ENCODE assay signal across 16 mouse cellular contexts in genomic region chr7:136395838-136396237, GRCm38 (mm10).
A peak's percentile ranks its signal among the peaks of the same experiment; 100 is the strongest.
DNase-seq lines count a peak whose midpoint lies in the region; ATAC-seq and TF ChIP-seq lines count a peak whose summit lies in the region.
"Had no signal": no experiment of that assay in that cellular context is flagged by ENCODE, and none has a peak within 500 bp of the region (broad histone marks: within the 10 kb centered on the region; RNA-seq: fewer than 3 reads in every experiment).

No protein-coding gene starts in this region.

- 0 out of 2 replicates have a peak, but pooled peaks have one; percentile 5 for TF ChIP-seq CTCF in forebrain, postnatal 0 days (IDR thresholded peaks at IDR 0.05; ENCODE audit: low read depth)
- 0 out of 2 replicates have a peak, but pooled peaks have one; percentile 6 for TF ChIP-seq CTCF in kidney, adult 2 months (conservative IDR thresholded peaks at IDR 0.05; ENCODE audit: insufficient read depth, insufficient read length, low read depth, low read length)
- peak; percentile 41 for TF ChIP-seq CTCF in midbrain, postnatal 0 days (IDR thresholded peaks at IDR 0.05)

- H3K4me1 ChIP-seq in forebrain, postnatal 0 days (ENCODE audit: insufficient read depth) = 0 out of 2 replicates have a peak, but pooled peaks cover 4% of the 10 kb centered on the region
- peaks cover 19% of the 10 kb centered on the region for H3K4me1 ChIP-seq in forebrain, embryonic 15.5 days
- peaks cover 3% of the 10 kb centered on the region; the same call in 1 of the 2 replicates for H3K4me1 ChIP-seq in kidney, adult 2 months (ENCODE audit: control insufficient read depth, insufficient read depth, low read length)
- H3K4me1 ChIP-seq in kidney, embryonic 16.5 days (ENCODE audit: insufficient read depth, low read length) = no peaks in the 10 kb centered on the region
- H3K4me1 ChIP-seq in midbrain, embryonic 11.5 days (ENCODE audit: control insufficient read depth, insufficient read depth, low read length) = no peaks in the 10 kb centered on the region
- peaks cover 8% of the 10 kb centered on the region; the same call in 1 of the 2 replicates for H3K4me1 ChIP-seq in midbrain, embryonic 15.5 days
- H3K4me1 ChIP-seq in midbrain, postnatal 0 days (ENCODE audit: insufficient read depth, low read length) = no peaks in the 10 kb centered on the region
- H3K4me1 ChIP-seq: heart, embryonic 15.5 days had no signal

- H3K27me3 ChIP-seq in forebrain, postnatal 0 days (ENCODE audit: insufficient read depth, low read length) = no peaks in the 10 kb centered on the region
- H3K27me3 ChIP-seq in forebrain, embryonic 15.5 days = no peaks in the 10 kb centered on the region
- H3K27me3 ChIP-seq in kidney, adult 2 months (replicated peaks; ENCODE audit: control insufficient read depth, insufficient read depth, low read length) = no peaks in the 10 kb centered on the region
- H3K27me3 ChIP-seq in kidney, embryonic 16.5 days (ENCODE audit: insufficient read depth, low read length) = no peaks in the 10 kb centered on the region
- H3K27me3 ChIP-seq in midbrain, embryonic 11.5 days (ENCODE audit: control insufficient read depth, insufficient read depth, low read length) = no peaks in the 10 kb centered on the region
- H3K27me3 ChIP-seq in midbrain, embryonic 15.5 days (replicated peaks) = 0 out of 2 replicates have a peak, but pooled peaks cover 3% of the 10 kb centered on the region
- no peaks in the 10 kb centered on the region for H3K27me3 ChIP-seq in midbrain, postnatal 0 days (ENCODE audit: insufficient read depth, low read length)
- H3K27me3 ChIP-seq: heart, embryonic 15.5 days had no signal

- 26% methylated on average over 2 of the region's 2 CpGs for WGBS in forebrain, postnatal 0 days
- WGBS in forebrain, embryonic 15.5 days = 29% methylated on average over 2 of the region's 2 CpGs
- WGBS in kidney, adult 2 months = 44% methylated on average over 2 of the region's 2 CpGs
- 57% methylated on average over 2 of the region's 2 CpGs for WGBS in kidney, embryonic 16.5 days
- 83% methylated on average over 2 of the region's 2 CpGs for WGBS in midbrain, embryonic 11.5 days
- 58% methylated on average over 2 of the region's 2 CpGs for WGBS in midbrain, embryonic 15.5 days
- 49% methylated on average over 2 of the region's 2 CpGs for WGBS in midbrain, postnatal 0 days

- H3K9me3 ChIP-seq in forebrain, postnatal 0 days (ENCODE audit: low read length) = no peaks in the 10 kb centered on the region
- H3K9me3 ChIP-seq in forebrain, embryonic 15.5 days = no peaks in the 10 kb centered on the region
- no peaks in the 10 kb centered on the region for H3K9me3 ChIP-seq in kidney, embryonic 16.5 days (ENCODE audit: low read length)
- H3K9me3 ChIP-seq in midbrain, embryonic 11.5 days (ENCODE audit: control insufficient read depth, low read length) = no peaks in the 10 kb centered on the region
- no peaks in the 10 kb centered on the region for H3K9me3 ChIP-seq in midbrain, embryonic 15.5 days
- H3K9me3 ChIP-seq in midbrain, postnatal 0 days (ENCODE audit: low read length) = no peaks in the 10 kb centered on the region
- H3K9me3 ChIP-seq: heart, embryonic 15.5 days had no signal

- no peak overlapping the region for H3K4me3 ChIP-seq in forebrain, postnatal 0 days (ENCODE audit: low read depth, low read length)
- no peak overlapping the region for H3K4me3 ChIP-seq in forebrain, embryonic 15.5 days
- H3K4me3 ChIP-seq in kidney, adult 2 months (ENCODE audit: insufficient read depth, low read depth, low read length) = no peak overlapping the region
- no peak overlapping the region for H3K4me3 ChIP-seq in kidney, embryonic 16.5 days (ENCODE audit: low read length)
- no peak overlapping the region for H3K4me3 ChIP-seq in midbrain, embryonic 11.5 days (ENCODE audit: low read depth, low read length)
- H3K4me3 ChIP-seq in midbrain, embryonic 15.5 days = no peak overlapping the region
- no peak overlapping the region for H3K4me3 ChIP-seq in midbrain, postnatal 0 days (ENCODE audit: low read depth, low read length)
- H3K4me3 ChIP-seq: heart, embryonic 15.5 days had no signal

- peak; percentile 28 for DNase-seq in forebrain, postnatal 0 days
- peak; percentile 12 for DNase-seq in kidney, adult 2 months
- DNase-seq in midbrain, embryonic 11.5 days (ENCODE audit: low spot score, missing footprints) = peak; percentile 71
- DNase-seq in midbrain, postnatal 0 days (ENCODE audit: low spot score) = peak; percentile 72
- DNase-seq: adrenal gland, postnatal 25 days; gastrocnemius, postnatal 14 days; liver; lung, postnatal 10 days; spleen, adult 18-20 months; thymus, postnatal 14 days had no signal

- H3K9ac ChIP-seq in forebrain, postnatal 0 days = no peak overlapping the region
- H3K9ac ChIP-seq in forebrain, embryonic 15.5 days (replicated peaks) = no peak overlapping the region
- H3K9ac ChIP-seq in kidney, embryonic 16.5 days (replicated peaks; ENCODE audit: low read length) = no peak overlapping the region
- H3K9ac ChIP-seq in midbrain, embryonic 11.5 days (ENCODE audit: low read length) = no peak overlapping the region
- H3K9ac ChIP-seq in midbrain, embryonic 15.5 days = no peak overlapping the region
- no peak overlapping the region for H3K9ac ChIP-seq in midbrain, postnatal 0 days (replicated peaks; ENCODE audit: low read length, poor library complexity, severe bottlenecking)
- H3K9ac ChIP-seq: heart, embryonic 15.5 days had no signal

- ATAC-seq in forebrain, postnatal 0 days = no peak
- no peak for ATAC-seq in forebrain, embryonic 15.5 days (replicated peaks)
- ATAC-seq in kidney, embryonic 16.5 days (ENCODE audit: low FRiP score, low TSS enrichment) = no peak
- no peak for ATAC-seq in midbrain, embryonic 11.5 days (ENCODE audit: low FRiP score)
- ATAC-seq in midbrain, embryonic 15.5 days (replicated peaks) = no peak
- no peak for ATAC-seq in midbrain, postnatal 0 days (ENCODE audit: low FRiP score)
- ATAC-seq: CD4-positive, CD25-positive, alpha-beta regulatory T cell, adult 4 months had no signal

- H3K4me2 ChIP-seq in forebrain, postnatal 0 days (ENCODE audit: low read depth) = no peak overlapping the region
- H3K4me2 ChIP-seq in forebrain, embryonic 15.5 days (replicated peaks) = no peak overlapping the region
- H3K4me2 ChIP-seq in kidney, embryonic 16.5 days (replicated peaks; ENCODE audit: low read depth, low read length) = no peak overlapping the region
- no peak overlapping the region for H3K4me2 ChIP-seq in midbrain, embryonic 11.5 days
- H3K4me2 ChIP-seq in midbrain, embryonic 15.5 days = no peak overlapping the region
- no peak overlapping the region for H3K4me2 ChIP-seq in midbrain, postnatal 0 days (ENCODE audit: low read depth, low read length, poor library complexity, severe bottlenecking)
- H3K4me2 ChIP-seq: heart, embryonic 15.5 days had no signal

- no peak for TF ChIP-seq POLR2A in kidney, adult 2 months (IDR thresholded peaks at IDR 0.05; ENCODE audit: low read depth, low read length)

- H3K36me3 ChIP-seq in forebrain, postnatal 0 days (ENCODE audit: insufficient read depth) = no peaks in the 10 kb centered on the region
- no peaks in the 10 kb centered on the region for H3K36me3 ChIP-seq in forebrain, embryonic 15.5 days
- no peaks in the 10 kb centered on the region for H3K36me3 ChIP-seq in kidney, adult 2 months (ENCODE audit: control insufficient read depth, insufficient read depth, low read length)
- no peaks in the 10 kb centered on the region for H3K36me3 ChIP-seq in kidney, embryonic 16.5 days (ENCODE audit: insufficient read depth, low read length)
- H3K36me3 ChIP-seq in midbrain, embryonic 11.5 days (ENCODE audit: control insufficient read depth, insufficient read depth, low read length) = no peaks in the 10 kb centered on the region
- H3K36me3 ChIP-seq in midbrain, embryonic 15.5 days (replicated peaks) = no peaks in the 10 kb centered on the region
- H3K36me3 ChIP-seq in midbrain, postnatal 0 days (ENCODE audit: insufficient read depth, low read length) = no peaks in the 10 kb centered on the region
- H3K36me3 ChIP-seq: heart, embryonic 15.5 days had no signal

- no peak overlapping the region for H3K27ac ChIP-seq in forebrain, postnatal 0 days (ENCODE audit: low read depth, low read length)
- no peak overlapping the region for H3K27ac ChIP-seq in forebrain, embryonic 15.5 days (replicated peaks)
- no peak overlapping the region for H3K27ac ChIP-seq in kidney, adult 2 months (ENCODE audit: insufficient read depth, low read depth, low read length)
- no peak overlapping the region for H3K27ac ChIP-seq in kidney, embryonic 16.5 days (ENCODE audit: low read length)
- H3K27ac ChIP-seq in midbrain, embryonic 11.5 days (ENCODE audit: low read depth, low read length) = no peak overlapping the region
- no peak overlapping the region for H3K27ac ChIP-seq in midbrain, embryonic 15.5 days
- no peak overlapping the region for H3K27ac ChIP-seq in midbrain, postnatal 0 days (ENCODE audit: low read depth, low read length)
- H3K27ac ChIP-seq: heart, embryonic 15.5 days; kidney, postnatal 0 days had no signal

Comparison
In these comparisons a context has a peak if more than half of its experiments do, and no peak if none do; other contexts are left out.
1. DNase-seq: peak in every context shown above with its lines; median percentile 72 in midbrain, postnatal 0 days; 71 in midbrain, embryonic 11.5 days; 28 in forebrain, postnatal 0 days; 12 in kidney, adult 2 months.